Mouse (Mus musculus) urinary bladder, postnatal 25 days (tissue): ENCODE results near the gene Scaf1.
A peak's percentile ranks its signal among the peaks of the same experiment; 100 is the strongest.

Experiments
- DNase-seq: peaks from one replicate; pipeline ENCODE4 v3.0.0; 2022; ENCODE audit warnings: low spot score

The Scaf1 gene

GRCm38 (mm10) chr7:45015957-45016612 lies at the start of gene Scaf1:
Gene Scaf1 (minus strand): TSS chr7:45016363.
- DNase-seq: peak; percentile 95

- DNase-seq: peak; percentile 91
Observed at GRCm38 (mm10) chr7:45062239-45062835, 46.2 kb upstream of the Scaf1 start, which contains the start of the genes Nosip and Prrg2. Gene Nosip (plus strand): TSS chr7:45062429. Gene Prrg2 (minus strand): TSS chr7:45062677.

GRCm38 (mm10) chr7:45061532-45062075 lies 45.4 kb upstream of the Scaf1 start:
- peak; percentile 59 for DNase-seq

GRCm38 (mm10) chr7:45060632-45061122 lies 44.5 kb upstream of the Scaf1 start:
- DNase-seq: no peak

- no peak for DNase-seq
Observed at GRCm38 (mm10) chr7:45058607-45059571, 42.7 kb upstream of the Scaf1 start.

GRCm38 (mm10) chr7:45056972-45057348 lies 40.8 kb upstream of the Scaf1 start:
- no peak for DNase-seq

- DNase-seq: no peak
Observed at GRCm38 (mm10) chr7:45056329-45056971, 40.3 kb upstream of the Scaf1 start.

GRCm38 (mm10) chr7:45053931-45054510 lies 37.9 kb upstream of the Scaf1 start:
- peak; percentile 80 for DNase-seq

- peak; percentile 69 for DNase-seq
Observed at GRCm38 (mm10) chr7:45053117-45053930, 37.2 kb upstream of the Scaf1 start.

GRCm38 (mm10) chr7:45052862-45053116 lies 36.6 kb upstream of the Scaf1 start, which contains the start of gene Prr12:
Gene Prr12 (minus strand): TSS chr7:45052881.
- no peak for DNase-seq

GRCm38 (mm10) chr7:45052181-45052861 lies 36.2 kb upstream of the Scaf1 start:
- peak; percentile 41 for DNase-seq

GRCm38 (mm10) chr7:45051601-45051974 lies 35.4 kb upstream of the Scaf1 start:
- no peak for DNase-seq

- DNase-seq: no peak
Observed at GRCm38 (mm10) chr7:45050945-45051600, 34.9 kb upstream of the Scaf1 start.

- DNase-seq: no peak
Observed at GRCm38 (mm10) chr7:45048923-45049657, 32.9 kb upstream of the Scaf1 start.

- DNase-seq: no peak
Observed at GRCm38 (mm10) chr7:45048001-45048890, 32.1 kb upstream of the Scaf1 start.

GRCm38 (mm10) chr7:45047491-45047890 lies 31.3 kb upstream of the Scaf1 start:
- DNase-seq: no peak

GRCm38 (mm10) chr7:45046853-45047350 lies 30.7 kb upstream of the Scaf1 start:
- DNase-seq: no peak
